Mouse (Mus musculus) heart, adult 18-20 months (tissue): ENCODE data around the gene Clta. TPM values are rescaled to one million over a fixed set of nuclear protein-coding genes. Genes with fewer than 3 reads are reported as not detected.

ENCODE experiments used
- DNase-seq, 2 experiments: peaks; one replicate each; pipeline ENCODE4 v3.0.0; 2021 to 2022; ENCODE audit warnings: mixed read lengths in 1 of 2
- total RNA-seq, 2 experiments: library from RNA; stranded (reverse); gene quantifications; 2 replicates each; pipeline ENCODE4 v1.2.3; 2021

Gene Clta
- total RNA-seq, 2 experiments from 2014 or later = 79.0 to 83.2 TPM

DNA sequence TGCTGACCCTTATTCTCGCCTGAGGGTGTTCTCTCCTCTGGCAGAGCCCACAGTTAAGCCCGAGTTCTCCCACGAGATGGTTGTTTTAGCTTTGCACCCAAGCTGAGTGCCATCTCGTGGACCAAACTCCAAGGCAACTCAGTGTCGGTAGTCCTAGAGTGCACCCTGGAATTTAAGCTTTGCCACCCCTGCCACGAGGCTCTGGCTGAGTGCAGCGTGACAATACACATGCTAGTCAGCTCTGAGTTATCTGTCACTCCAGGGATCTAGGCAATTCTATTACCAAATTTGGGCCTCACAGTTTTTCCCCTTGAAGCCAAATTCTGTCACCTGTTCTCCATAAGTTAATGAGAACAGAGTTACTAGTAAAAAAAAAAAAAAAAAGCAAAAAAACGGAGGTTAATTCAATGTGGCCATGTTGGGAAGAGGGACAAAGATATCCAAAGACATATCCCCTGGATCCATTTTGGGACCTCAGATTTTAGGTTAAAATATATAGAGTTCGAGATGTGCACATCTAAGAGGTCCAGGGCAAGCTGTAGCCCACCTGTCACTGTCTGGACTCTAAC lies 68.7 kb downstream of the Clta start:
- no peak for DNase-seq

DNA sequence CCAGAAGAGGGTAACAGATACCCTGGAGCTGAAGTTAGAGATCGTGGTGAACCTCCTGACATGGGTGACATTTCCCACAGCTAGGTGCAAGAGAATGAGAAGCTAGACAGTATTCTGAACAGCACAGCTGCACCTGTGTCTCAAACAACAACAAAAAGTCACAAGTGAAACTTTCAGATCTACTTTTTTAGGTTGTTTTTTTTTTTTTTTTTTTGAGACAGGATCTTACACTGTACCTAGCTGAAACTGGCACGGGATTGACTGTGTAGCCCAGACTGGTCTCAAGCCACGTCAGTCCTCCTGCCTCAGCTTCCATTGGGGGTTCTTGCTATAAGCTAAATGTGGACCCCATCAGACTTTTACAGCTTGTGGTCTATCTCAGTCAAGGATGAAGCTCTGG lies 69.5 kb downstream of the Clta start:
- DNase-seq = no peak

GRCm38 (mm10) chr4:44074422-44074821 lies 70.2 kb downstream of the Clta start:
- DNase-seq = no peak

GRCm38 (mm10) chr4:44078358-44078933 lies 74.2 kb downstream of the Clta start:
- no peak for DNase-seq

Other genes starting within 250 kb of the Clta start
- gene Olfr159, start 233.4 kb upstream of the Clta start, total RNA-seq = not detected
- gene Olfr156, start 180.6 kb upstream of the Clta start, total RNA-seq = not detected
- not detected for gene Olfr157, start 164.3 kb upstream of the Clta start, total RNA-seq
- not detected for gene Olfr155, start 152.9 kb upstream of the Clta start, total RNA-seq
- 1 to 10 TPM; 4.3 to 5.1 TPM for gene Reck, start 128.9 kb upstream of the Clta start, total RNA-seq
- 1 to 10 TPM; 3.3 to 4.4 TPM for gene Glipr2, start 47.1 kb upstream of the Clta start, total RNA-seq
- not detected for gene Ccin, start 21.0 kb upstream of the Clta start, total RNA-seq
- 10 to 100 TPM; 29.2 to 32.6 TPM for gene Gne, start 79.7 kb downstream of the Clta start, total RNA-seq
- gene Rnf38, start 229.3 kb downstream of the Clta start, total RNA-seq = 10 to 100 TPM; 22.7 to 25.0 TPM